Mouse (Mus musculus) left cerebral cortex, postnatal 4 days (tissue): ENCODE results near the gene BC107364. TPM values are rescaled to one million over a fixed set of nuclear protein-coding genes. Genes with fewer than 3 reads are reported as not detected.

ENCODE experiments used
- total RNA-seq, 2 experiments: library from RNA; stranded (reverse); gene quantifications; 2 replicates each; pipeline ENCODE4 v1.2.3; 2021

Gene BC107364
- total RNA-seq, 2 experiments from 2014 or later = not detected

Other genes with a start within 250 kb of the BC107364 start
- gene Bola1, start 232.6 kb downstream of the BC107364 start, total RNA-seq = 10 to 100 TPM; 18.7 to 24.7 TPM
- 10 to 100 TPM; 21.6 to 26.0 TPM for gene Hist2h2ab, start 232.4 kb downstream of the BC107364 start, total RNA-seq
- 10 to 100 TPM; 70.9 to 71.7 TPM for gene Hist2h2ac, start 231.4 kb downstream of the BC107364 start, total RNA-seq
- gene Hist2h2be, start 231.2 kb downstream of the BC107364 start, total RNA-seq = 1 to 10 TPM; 4.6 to 5.2 TPM
- gene Hist2h3c2, start 213.2 kb downstream of the BC107364 start, total RNA-seq = 10 to 100 TPM; 26.7 to 36.2 TPM
- gene Hist2h2aa2, start 212.0 kb downstream of the BC107364 start, total RNA-seq = 100 to 1,000 TPM; 517 to 538 TPM
- gene Hist2h2aa1, start 206.8 kb downstream of the BC107364 start, total RNA-seq = 10 to 100 TPM in 1 of 2 experiments, 1 to 10 TPM in 1; 9.5 to 10.0 TPM
- under 1 TPM in 1 of 2 experiments, not detected in 1; 0.90 TPM for gene Hist2h3c1, start 205.6 kb downstream of the BC107364 start, total RNA-seq
- 10 to 100 TPM; 53.4 to 58.8 TPM for gene Hist2h4, start 189.0 kb downstream of the BC107364 start, total RNA-seq
- 100 to 1,000 TPM; 250 to 268 TPM for gene Hist2h3b, start 183.7 kb downstream of the BC107364 start, total RNA-seq
- gene Hist2h2bb, start 182.6 kb downstream of the BC107364 start, total RNA-seq = 100 to 1,000 TPM; 306 to 312 TPM
- 1 to 10 TPM in 1 of 2 experiments, under 1 TPM in 1; 0.52 to 1.2 TPM for gene Fcgr1, start 158.3 kb downstream of the BC107364 start, total RNA-seq
- 1 to 10 TPM; 1.1 TPM for gene Hfe2, start 72.9 kb upstream of the BC107364 start, total RNA-seq
- 10 to 100 TPM; 65.2 to 69.2 TPM for gene Txnip, start 105.7 kb upstream of the BC107364 start, total RNA-seq
- not detected for gene Gm16253, start 124.7 kb upstream of the BC107364 start, total RNA-seq
- 10 to 100 TPM; 28.0 to 28.1 TPM for gene Polr3gl, start 141.9 kb upstream of the BC107364 start, total RNA-seq
- gene Ankrd34a, start 144.3 kb upstream of the BC107364 start, total RNA-seq = 10 to 100 TPM; 32.3 to 33.0 TPM
- 10 to 100 TPM; 55.2 to 64.1 TPM for gene Lix1l, start 148.8 kb upstream of the BC107364 start, total RNA-seq
- 10 to 100 TPM; 56.5 to 66.6 TPM for gene Rbm8a, start 177.6 kb upstream of the BC107364 start, total RNA-seq
- gene Pex11b, start 183.1 kb upstream of the BC107364 start, total RNA-seq = 10 to 100 TPM; 43.4 to 44.0 TPM
- gene Gm42957, start 183.2 kb upstream of the BC107364 start, total RNA-seq = under 1 TPM; 0.40 to 0.52 TPM
- 1 to 10 TPM; 1.4 to 1.5 TPM for gene Itga10, start 193.3 kb upstream of the BC107364 start, total RNA-seq
- 1 to 10 TPM; 6.0 to 7.0 TPM for gene Ankrd35, start 217.8 kb upstream of the BC107364 start, total RNA-seq
- gene Pias3, start 244.1 kb upstream of the BC107364 start, total RNA-seq = 10 to 100 TPM; 31.9 to 36.0 TPM